Mouse (Mus musculus) embryonic facial prominence, embryonic 13.5 days (tissue): ENCODE data around the gene Sult1d1. TPM values are rescaled to one million over a fixed set of nuclear protein-coding genes. Genes with fewer than 3 reads are reported as not detected.

ENCODE experiments used
- ATAC-seq: fragments of 200-750 bp; cut with Nextera tagmentation; 2 replicates; pipeline ENCODE4 v1.8.0; 2017; ENCODE audit warnings: low read depth; ENCODE audit not compliant: insufficient number of reproducible peaks, insufficient read depth, low FRiP score, low TSS enrichment
- H3K27ac ChIP-seq: fragments of 300-500 bp; sonication (generic); 2 replicates; pipeline ENCODE4 v1.5.1; 2015; ENCODE audit warnings: moderate library complexity, mild to moderate bottlenecking, inconsistent platforms
- H3K27me3 ChIP-seq: fragments of 300-500 bp; sonication (generic); 2 replicates; pipeline ENCODE4 v1.6.1; 2015; ENCODE audit warnings: mild to moderate bottlenecking, inconsistent platforms
- H3K36me3 ChIP-seq: fragments of 300-500 bp; sonication (generic); 2 replicates; pipeline ENCODE4 v1.6.1; 2015; ENCODE audit warnings: mild to moderate bottlenecking, inconsistent platforms
- H3K4me1 ChIP-seq: fragments of 300-500 bp; sonication (generic); 2 replicates; pipeline ENCODE4 v1.6.1; 2015; ENCODE audit warnings: inconsistent platforms
- H3K4me2 ChIP-seq: fragments of 300-500 bp; sonication (generic); 2 replicates; pipeline ENCODE4 v1.6.1; 2015; ENCODE audit warnings: moderate library complexity, mild to moderate bottlenecking, inconsistent platforms
- H3K4me3 ChIP-seq: fragments of 300-500 bp; sonication (generic); 2 replicates; pipeline ENCODE4 v1.5.1; 2015; ENCODE audit warnings: mild to moderate bottlenecking, inconsistent platforms
- H3K9ac ChIP-seq: fragments of 300-500 bp; sonication (generic); 2 replicates; pipeline ENCODE4 v1.6.1; 2015; ENCODE audit warnings: mild to moderate bottlenecking, inconsistent platforms
- H3K9me3 ChIP-seq: fragments of 300-500 bp; sonication (generic); 2 replicates; pipeline ENCODE4 v1.6.1; 2016; ENCODE audit warnings: inconsistent platforms
- WGBS: fragments of 180-500 bp; shearing (Covaris S2); methylation state at CpG from one replicate; pipeline ENCODE4 v1.1.7; 2015; ENCODE audit warnings: mixed read lengths; 5-methylcytosine and 5-hydroxymethylcytosine counted together
- polyA plus RNA-seq: library from polyadenylated mRNA; unstranded; fragments of >200 nt; fragmentation: Nextera tagmentation; extraction: Ambion mirVana; gene quantifications from 2 replicates; pipeline ENCODE4 v1.2.1, GENCODE M21; 2015

The Sult1d1 gene
- polyA plus RNA-seq, result 0.14 and 0.81 TPM in 2 replicates

DNA sequence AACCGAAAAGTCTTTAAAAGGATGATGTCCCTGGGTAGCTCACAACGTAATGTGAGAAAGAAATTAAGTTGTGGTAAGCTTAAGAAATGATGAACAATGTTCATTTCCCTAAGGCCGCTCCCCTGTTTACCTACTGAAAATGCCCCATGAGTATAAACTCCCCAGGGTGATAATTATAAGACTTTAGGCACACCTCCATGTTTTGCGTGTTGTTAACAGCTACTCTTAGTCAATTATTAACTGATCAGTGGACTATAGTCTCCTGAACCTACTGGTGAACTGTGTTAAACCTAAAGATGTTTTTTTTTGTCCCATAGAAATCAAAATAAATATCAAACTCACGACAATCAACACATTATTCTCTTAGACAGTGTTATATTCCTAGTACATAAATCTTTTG lies at the start of gene Sult1d1:
Sult1d1 (minus strand) TSS at position 183 of the 400 bp plus-strand sequence.
- 79% methylated on average over 5 of the region's 5 CpGs for WGBS

GRCm38 (mm10) chr5:87615128-87615390 lies 46.2 kb upstream of the Sult1d1 start:
- 87% methylated on average over 2 of the region's 2 CpGs for WGBS

More for the DNA sequence above, at the start of gene Sult1d1:
- ATAC-seq, result no peak
- Histone ChIP-seq H3K36me3 (no peaks in the 10 kb centered on the region), H3K27me3 (no peaks in the 10 kb centered on the region), H3K4me3 (no peak within 1 kb of the TSS), H3K9ac (no peak within 1 kb of the TSS), H3K4me1 (peaks cover 5% of the 10 kb centered on the region; the same call in 1 of the 2 replicates), H3K27ac (no peak within 1 kb of the TSS), H3K4me2 (no peak within 1 kb of the TSS), H3K9me3 (no peaks in the 10 kb centered on the region)

GRCm38 (mm10) chr5:87614364-87615127 lies 45.7 kb upstream of the Sult1d1 start:
- H3K4me3 ChIP-seq, result no peak overlapping the region
- ATAC-seq, result no peak
- no peak overlapping the region for H3K9ac ChIP-seq
- no peaks in the 10 kb centered on the region for H3K36me3 ChIP-seq
- no peak overlapping the region for H3K4me2 ChIP-seq
- H3K27me3 ChIP-seq, result no peaks in the 10 kb centered on the region
- no peaks in the 10 kb centered on the region for H3K4me1 ChIP-seq
- H3K9me3 ChIP-seq, result no peaks in the 10 kb centered on the region
- H3K27ac ChIP-seq, result no peak overlapping the region

More at GRCm38 (mm10) chr5:87615128-87615390, 46.2 kb upstream of the Sult1d1 start:
- Histone ChIP-seq H3K9ac (no peak overlapping the region), H3K4me1 (no peaks in the 10 kb centered on the region), H3K27me3 (no peaks in the 10 kb centered on the region), H3K4me2 (no peak overlapping the region), H3K36me3 (no peaks in the 10 kb centered on the region), H3K4me3 (no peak overlapping the region), H3K27ac (no peak overlapping the region), H3K9me3 (no peaks in the 10 kb centered on the region)
- no peak for ATAC-seq

- H3K9ac ChIP-seq, result no peak overlapping the region
- H3K36me3 ChIP-seq, result no peaks in the 10 kb centered on the region
- H3K9me3 ChIP-seq, result no peaks in the 10 kb centered on the region
- H3K4me1 ChIP-seq, result no peaks in the 10 kb centered on the region
- H3K4me2 ChIP-seq, result no peak overlapping the region
- H3K27ac ChIP-seq, result no peak overlapping the region
- H3K27me3 ChIP-seq, result no peaks in the 10 kb centered on the region
- no peak overlapping the region for H3K4me3 ChIP-seq
- 82% methylated on average over 3 of the region's 3 CpGs for WGBS
- no peak for ATAC-seq
These were observed 32.2 kb upstream of the Sult1d1 start for GRCm38 (mm10) chr5:87601018-87601417.

GRCm38 (mm10) chr5:87597891-87598290 lies 29.1 kb upstream of the Sult1d1 start:
- no peaks in the 10 kb centered on the region for H3K27me3 ChIP-seq
- H3K4me1 ChIP-seq, result no peaks in the 10 kb centered on the region
- H3K27ac ChIP-seq, result no peak overlapping the region
- H3K36me3 ChIP-seq, result no peaks in the 10 kb centered on the region
- no peak overlapping the region for H3K4me3 ChIP-seq
- 68% methylated on average over 2 of the region's 2 CpGs for WGBS
- H3K4me2 ChIP-seq, result no peak overlapping the region
- no peaks in the 10 kb centered on the region for H3K9me3 ChIP-seq
- no peak for ATAC-seq
- H3K9ac ChIP-seq, result no peak overlapping the region

DNA sequence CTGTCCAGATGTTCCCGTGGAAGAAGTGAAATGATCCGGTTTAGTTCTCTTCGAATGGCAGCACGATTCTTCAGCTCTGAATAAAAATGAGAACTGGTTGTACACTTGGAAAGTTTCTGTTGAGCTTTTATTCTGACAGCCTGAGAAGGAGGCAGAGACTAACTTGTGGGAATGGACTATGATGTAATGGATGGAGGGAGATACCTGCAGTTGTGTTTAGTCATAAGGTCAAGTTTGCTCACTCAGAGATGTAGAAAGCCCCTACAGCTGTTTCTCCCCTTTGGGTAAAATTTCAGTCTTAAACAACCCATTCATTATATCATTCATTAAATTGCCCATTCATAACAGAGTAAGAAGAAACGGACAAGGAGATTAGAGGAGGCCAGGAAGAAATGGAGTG lies 22.7 kb upstream of the Sult1d1 start, which contains the start of gene Sult1e1:
Sult1e1 (minus strand) TSS at position 101 of the 400 bp plus-strand sequence.
- no peaks in the 10 kb centered on the region for H3K4me1 ChIP-seq
- WGBS, result 70% methylated on average over 5 of the region's 5 CpGs
- H3K27me3 ChIP-seq, result no peaks in the 10 kb centered on the region
- no peaks in the 10 kb centered on the region for H3K9me3 ChIP-seq
- H3K9ac ChIP-seq, result no peak within 1 kb of the TSS
- ATAC-seq, result no peak
- H3K36me3 ChIP-seq, result no peaks in the 10 kb centered on the region
- H3K4me3 ChIP-seq, result no peak within 1 kb of the TSS
- no peak within 1 kb of the TSS for H3K27ac ChIP-seq
- H3K4me2 ChIP-seq, result no peak within 1 kb of the TSS

GRCm38 (mm10) chr5:87589916-87590315 lies 21.1 kb upstream of the Sult1d1 start:
- H3K4me2 ChIP-seq, result no peak overlapping the region
- no peaks in the 10 kb centered on the region for H3K4me1 ChIP-seq
- no peak overlapping the region for H3K9ac ChIP-seq
- no peaks in the 10 kb centered on the region for H3K9me3 ChIP-seq
- no peaks in the 10 kb centered on the region for H3K27me3 ChIP-seq
- no peak overlapping the region for H3K27ac ChIP-seq
- WGBS, result 91% methylated on average over 2 of the region's 2 CpGs
- H3K4me3 ChIP-seq, result no peak overlapping the region
- no peak for ATAC-seq
- H3K36me3 ChIP-seq, result no peaks in the 10 kb centered on the region

- no peaks in the 10 kb centered on the region for H3K36me3 ChIP-seq
- no peaks in the 10 kb centered on the region for H3K4me1 ChIP-seq
- no peaks in the 10 kb centered on the region for H3K9me3 ChIP-seq
- ATAC-seq, result no peak
- WGBS, result 79% methylated on average over 1 of the region's 1 CpGs
- H3K27ac ChIP-seq, result no peak overlapping the region
- H3K9ac ChIP-seq, result no peak overlapping the region
- H3K4me3 ChIP-seq, result no peak overlapping the region
- H3K4me2 ChIP-seq, result no peak overlapping the region
- no peaks in the 10 kb centered on the region for H3K27me3 ChIP-seq
These were observed 11.6 kb upstream of the Sult1d1 start for GRCm38 (mm10) chr5:87580389-87580788.

DNA sequence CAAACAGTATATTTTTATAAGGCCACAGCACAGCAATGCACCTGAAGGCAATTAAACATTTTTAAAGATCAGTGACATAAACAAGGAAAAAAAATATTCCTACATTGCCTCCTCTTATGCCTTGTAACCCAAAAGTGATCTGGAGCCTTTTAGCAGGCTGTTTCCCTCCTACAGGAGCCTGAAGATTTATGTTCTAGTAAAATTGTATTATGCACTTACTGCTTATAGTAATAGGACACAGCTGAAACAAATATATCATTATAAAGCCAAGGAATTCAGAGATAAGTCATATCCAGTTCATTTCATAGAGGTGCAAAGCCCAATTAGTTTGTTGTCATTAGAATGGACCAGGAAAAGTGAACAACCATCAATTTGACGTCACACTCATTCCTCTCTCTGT lies 5.3 kb upstream of the Sult1d1 start:
- Histone ChIP-seq H3K9me3 (no peaks in the 10 kb centered on the region), H3K27ac (no peak overlapping the region), H3K4me1 (peaks cover 5% of the 10 kb centered on the region; the same call in 1 of the 2 replicates), H3K36me3 (no peaks in the 10 kb centered on the region), H3K27me3 (no peaks in the 10 kb centered on the region), H3K9ac (no peak overlapping the region), H3K4me2 (no peak overlapping the region), H3K4me3 (no peak overlapping the region)
- 36% methylated on average over 1 of the region's 1 CpGs for WGBS
- no peak for ATAC-seq

DNA sequence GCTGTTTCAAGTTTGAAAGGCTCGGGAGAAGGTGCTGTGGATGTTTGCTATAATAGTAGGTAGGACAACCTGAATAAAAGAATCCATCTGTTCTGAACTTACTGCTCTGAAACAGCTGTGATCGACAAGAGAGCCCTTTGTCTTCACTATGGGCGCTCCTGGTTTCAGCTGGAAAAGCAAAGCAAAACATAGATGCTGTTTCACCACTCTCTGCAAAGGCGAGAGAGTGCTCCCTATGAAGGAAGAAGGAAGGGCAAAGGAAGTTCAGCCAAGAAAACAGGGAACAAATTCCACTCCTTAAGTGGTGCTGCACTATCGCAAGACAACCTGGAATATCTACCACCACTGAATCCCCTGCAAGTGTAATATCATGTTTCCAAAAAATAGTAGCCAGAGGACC lies 4.7 kb upstream of the Sult1d1 start:
- no peaks in the 10 kb centered on the region for H3K9me3 ChIP-seq
- no peak overlapping the region for H3K27ac ChIP-seq
- H3K4me2 ChIP-seq, result peak overlapping the region; percentile 37
- H3K9ac ChIP-seq, result no peak overlapping the region
- WGBS, result 20% methylated on average over 5 of the region's 5 CpGs
- no peak overlapping the region for H3K4me3 ChIP-seq
- no peak for ATAC-seq
- peaks cover 5% of the 10 kb centered on the region; the same call in 1 of the 2 replicates for H3K4me1 ChIP-seq
- H3K36me3 ChIP-seq, result no peaks in the 10 kb centered on the region
- no peaks in the 10 kb centered on the region for H3K27me3 ChIP-seq

DNA sequence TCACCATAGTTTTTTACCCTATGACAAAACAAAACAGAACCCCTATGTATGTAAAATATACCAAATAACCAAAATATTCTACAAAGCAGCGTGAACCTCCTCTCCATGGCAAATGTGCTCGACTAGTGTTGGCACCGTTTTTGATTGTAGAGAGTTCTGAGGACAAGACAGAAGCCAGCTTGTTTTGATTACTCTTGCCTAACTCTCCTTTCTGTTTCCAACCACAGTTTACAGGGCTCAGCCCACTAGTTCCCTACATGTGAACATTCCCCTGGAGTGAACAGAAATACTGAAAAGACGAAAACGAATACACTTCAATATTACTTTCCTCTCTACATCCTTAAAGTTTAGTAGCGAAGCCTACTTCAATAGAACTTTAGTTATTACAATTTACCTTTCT lies 4.0 kb upstream of the Sult1d1 start:
- no peaks in the 10 kb centered on the region for H3K36me3 ChIP-seq
- no peaks in the 10 kb centered on the region for H3K27me3 ChIP-seq
- no peak overlapping the region for H3K4me2 ChIP-seq
- H3K4me1 ChIP-seq, result peaks cover 5% of the 10 kb centered on the region; the same call in 1 of the 2 replicates
- 42% methylated on average over 6 of the region's 6 CpGs for WGBS
- no peak overlapping the region for H3K9ac ChIP-seq
- no peak overlapping the region for H3K4me3 ChIP-seq
- no peaks in the 10 kb centered on the region for H3K9me3 ChIP-seq
- ATAC-seq, result no peak
- H3K27ac ChIP-seq, result no peak overlapping the region

DNA sequence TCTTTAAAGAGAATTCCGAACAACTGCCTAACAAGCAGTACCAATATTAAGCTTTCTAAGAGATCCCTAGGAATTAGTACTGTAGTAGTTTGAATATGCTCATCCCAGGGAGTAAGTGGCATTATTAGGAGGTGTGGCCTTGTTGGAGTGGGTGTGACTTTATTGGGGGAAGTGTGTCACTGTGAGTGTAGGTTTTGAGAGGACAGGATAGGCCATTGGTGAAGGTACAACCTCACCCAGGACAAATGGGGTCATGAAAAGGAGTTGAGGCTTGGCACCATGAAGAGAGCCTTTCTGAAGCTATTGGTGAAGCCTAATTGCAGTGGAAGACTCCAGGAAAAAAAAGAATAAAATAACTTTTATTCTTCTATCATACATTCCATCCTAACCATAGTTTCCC lies 1.5 kb downstream of the Sult1d1 start:
- Histone ChIP-seq H3K27me3 (no peaks in the 10 kb centered on the region), H3K36me3 (no peaks in the 10 kb centered on the region), H3K27ac (no peak overlapping the region), H3K9ac (no peak overlapping the region), H3K4me2 (no peak overlapping the region), H3K4me3 (no peak overlapping the region), H3K4me1 (no peaks in the 10 kb centered on the region), H3K9me3 (no peaks in the 10 kb centered on the region)
- ATAC-seq, result no peak
- 89% methylated on average over 1 of the region's 1 CpGs for WGBS
